Mouse (Mus musculus) liver, postnatal 0 days (tissue): Measurements from ENCODE around the gene Mafk.

Experiments used
- CTCF ChIP-seq: sonication (generic); IDR thresholded peaks from 2 replicates; pipeline ENCODE4 v1.5.1; 2016; ENCODE audit warnings: antibody characterized with exemption, low read depth
- EP300 ChIP-seq: IDR thresholded peaks from 2 replicates; pipeline ENCODE4 v1.6.1; 2016; ENCODE audit warnings: antibody characterized with exemption, low read depth, mild to moderate bottlenecking

GRCm38 (mm10) chr5:139830734-139831133, 39.4 kb downstream of the Mafk start:
- TF ChIP-seq CTCF: no peak
- no peak for TF ChIP-seq EP300
